Mouse (Mus musculus) testis, postnatal 10 days (tissue): ENCODE results near the gene C2cd4c.

Experiments used
- DNase-seq: peaks from one replicate; pipeline ENCODE4 v3.0.0; 2021; ENCODE audit warnings: low spot score

The C2cd4c gene

GRCm38 (mm10) chr10:79612192-79613135, 1.4 kb downstream of the C2cd4c start:
- peak; percentile 64 for DNase-seq

- no peak for DNase-seq
Measured at GRCm38 (mm10) chr10:79611296-79611695, 2.5 kb downstream of the C2cd4c start.

GRCm38 (mm10) chr10:79609276-79609675, 4.5 kb downstream of the C2cd4c start:
- no peak for DNase-seq

- no peak for DNase-seq
Measured at GRCm38 (mm10) chr10:79607892-79608291, 5.9 kb downstream of the C2cd4c start.

GRCm38 (mm10) chr10:79606537-79606936, 7.3 kb downstream of the C2cd4c start:
- no peak for DNase-seq

- no peak for DNase-seq
Measured at GRCm38 (mm10) chr10:79597936-79598230, 15.9 kb downstream of the C2cd4c start.

GRCm38 (mm10) chr10:79597051-79597935, 16.5 kb downstream of the C2cd4c start:
- DNase-seq: no peak

GRCm38 (mm10) chr10:79595590-79595929, 18.3 kb downstream of the C2cd4c start:
- no peak for DNase-seq

GRCm38 (mm10) chr10:79594872-79595589, 18.8 kb downstream of the C2cd4c start:
- peak; percentile 63 for DNase-seq

GRCm38 (mm10) chr10:79594111-79594510, 19.7 kb downstream of the C2cd4c start:
- no peak for DNase-seq

- no peak for DNase-seq
Measured at GRCm38 (mm10) chr10:79590702-79591101, 23.1 kb downstream of the C2cd4c start.

- no peak for DNase-seq
Measured at GRCm38 (mm10) chr10:79587752-79588126, 26.1 kb downstream of the C2cd4c start.

- peak; percentile 26 for DNase-seq
Measured at GRCm38 (mm10) chr10:79587061-79587751, 26.6 kb downstream of the C2cd4c start, which contains the start of gene Theg. Gene Theg (minus strand): TSS chr10:79587331.

- DNase-seq: no peak
Measured at GRCm38 (mm10) chr10:79586243-79586642, 27.6 kb downstream of the C2cd4c start.

- DNase-seq: peak; percentile 39
Measured at GRCm38 (mm10) chr10:79585723-79586122, 28.1 kb downstream of the C2cd4c start.

- DNase-seq: peak; percentile 33
Measured at GRCm38 (mm10) chr10:79585136-79585535, 28.7 kb downstream of the C2cd4c start.

- peak; percentile 37 for DNase-seq
Measured at GRCm38 (mm10) chr10:79584426-79584825, 29.4 kb downstream of the C2cd4c start.

GRCm38 (mm10) chr10:79584021-79584420, 29.8 kb downstream of the C2cd4c start:
- DNase-seq: peak; percentile 43

GRCm38 (mm10) chr10:79581501-79581900, 32.3 kb downstream of the C2cd4c start:
- peak; percentile 32 for DNase-seq

GRCm38 (mm10) chr10:79580811-79581210, 33.0 kb downstream of the C2cd4c start:
- DNase-seq: peak; percentile 85

GRCm38 (mm10) chr10:79580356-79580755, 33.5 kb downstream of the C2cd4c start:
- peak; percentile 30 for DNase-seq

- peak; percentile 35 for DNase-seq
Measured at GRCm38 (mm10) chr10:79579781-79580180, 34.0 kb downstream of the C2cd4c start.
